Mouse (Mus musculus) heart, postnatal 0 days (tissue): ENCODE measurements around the gene Ccdc102a. TPM values are rescaled to one million over a fixed set of nuclear protein-coding genes. Genes with fewer than 3 reads are reported as not detected.

Experiments
- ATAC-seq: fragments of 200-750 bp; cut with Nextera tagmentation; 2 replicates; pipeline ENCODE4 v1.8.0; 2017; ENCODE audit warnings: low read depth, moderate number of reproducible peaks, moderate library complexity; ENCODE audit not compliant: insufficient read depth
- DNase-seq: peaks from one replicate; pipeline ENCODE4 v3.0.0-alpha.2; 2016; ENCODE audit warnings: low spot score
- H3K27ac ChIP-seq: fragments of 300-500 bp; sonication (generic); 2 replicates; pipeline ENCODE4 v1.5.1; 2014; ENCODE audit warnings: low read depth, mild to moderate bottlenecking
- H3K27me3 ChIP-seq: fragments of 300-500 bp; sonication (generic); 2 replicates; pipeline ENCODE4 v1.6.1; 2014; ENCODE audit warnings: low read length, mixed read lengths; ENCODE audit not compliant: control insufficient read depth, insufficient read depth
- H3K36me3 ChIP-seq: fragments of 300-500 bp; sonication (generic); replicated peaks from 2 replicates; pipeline ENCODE4 v1.6.1; 2014; ENCODE audit warnings: low read length, mixed read lengths; ENCODE audit not compliant: control insufficient read depth, insufficient read depth
- H3K4me1 ChIP-seq: fragments of 300-500 bp; sonication (generic); 2 replicates; pipeline ENCODE4 v1.6.1; 2014; ENCODE audit warnings: antibody characterized with exemption; ENCODE audit not compliant: control insufficient read depth, insufficient read depth
- H3K4me2 ChIP-seq: fragments of 300-500 bp; sonication (generic); 2 replicates; pipeline ENCODE4 v1.6.1; 2014; ENCODE audit warnings: low read depth, mild to moderate bottlenecking, low read length, moderate library complexity
- H3K4me3 ChIP-seq: fragments of 300-500 bp; sonication (generic); 2 replicates; pipeline ENCODE4 v1.5.1; 2014; ENCODE audit warnings: low read depth, low read length
- H3K9ac ChIP-seq: fragments of 300-500 bp; sonication (generic); replicated peaks from 2 replicates; pipeline ENCODE4 v1.6.1; 2014; ENCODE audit warnings: low read depth, low read length, mixed read lengths
- H3K9me3 ChIP-seq: fragments of 300-500 bp; sonication (generic); replicated peaks from 2 replicates; pipeline ENCODE4 v1.6.1; 2016; ENCODE audit warnings: low read length; ENCODE audit not compliant: control insufficient read depth
- CTCF ChIP-seq: IDR thresholded peaks from 2 replicates; pipeline ENCODE4 v1.5.1; 2016; ENCODE audit warnings: antibody characterized with exemption, control low read depth, low read depth
- EP300 ChIP-seq: IDR thresholded peaks from 2 replicates; pipeline ENCODE4 v1.6.1; 2016; ENCODE audit warnings: antibody characterized with exemption, low read depth
- WGBS: fragments of 180-500 bp; shearing (Covaris S2); extraction: QIAGEN DNeasy Blood & Tissue Kit; methylation state at CpG from one replicate; pipeline ENCODE4 v1.1.7; 2014; 5-methylcytosine and 5-hydroxymethylcytosine counted together
- polyA plus RNA-seq: library from polyadenylated mRNA; unstranded; fragments of >200 nt; fragmentation: Nextera tagmentation; extraction: Ambion mirVana; gene quantifications from 2 replicates; pipeline ENCODE4 v1.2.1, GENCODE M21; 2015
- total RNA-seq: library from RNA; depleted of rRNA; stranded (reverse); fragments of >200 nt; gene quantifications from 2 replicates; pipeline ENCODE4 v1.2.3, GENCODE M21; 2014; ENCODE audit warnings: low replicate concordance

Gene Ccdc102a
- total and polyA plus RNA-seq, 2 experiments from 2014 or later: 10.1 to 12.4 TPM

- Histone ChIP-seq H3K9me3 (no peaks in the 10 kb centered on the region), H3K9ac (no peak overlapping the region), H3K27me3 (peaks cover 9% of the 10 kb centered on the region), H3K36me3 (no peaks in the 10 kb centered on the region), H3K4me1 (no peaks in the 10 kb centered on the region), H3K4me3 (no peak overlapping the region), H3K4me2 (no peak overlapping the region), H3K27ac (no peak overlapping the region)
- TF ChIP-seq CTCF (peak; percentile 89), EP300 (no peak)
- DNase-seq (no peak), ATAC-seq (no peak)
- WGBS: 12% methylated on average over 6 of the region's 6 CpGs
Measured at GRCm38 (mm10) chr8:94942566-94942965, 24.7 kb upstream of the Ccdc102a start.

GRCm38 (mm10) chr8:94935172-94935571, 17.3 kb upstream of the Ccdc102a start:
- no peak overlapping the region for H3K27ac ChIP-seq
- no peaks in the 10 kb centered on the region for H3K9me3 ChIP-seq
- WGBS: 66% methylated on average over 3 of the region's 3 CpGs
- no peak overlapping the region for H3K4me3 ChIP-seq
- no peaks in the 10 kb centered on the region for H3K36me3 ChIP-seq
- H3K27me3 ChIP-seq: 0 out of 2 replicates have a peak, but pooled peaks cover 6% of the 10 kb centered on the region
- H3K4me2 ChIP-seq: no peak overlapping the region
- H3K4me1 ChIP-seq: no peaks in the 10 kb centered on the region
- no peak overlapping the region for H3K9ac ChIP-seq
- TF ChIP-seq CTCF (no peak), EP300 (no peak)
- DNase-seq (no peak), ATAC-seq (no peak)

GRCm38 (mm10) chr8:94933918-94934317, 16.0 kb upstream of the Ccdc102a start:
- Histone ChIP-seq H3K27ac (no peak overlapping the region), H3K9ac (no peak overlapping the region), H3K36me3 (no peaks in the 10 kb centered on the region), H3K4me3 (no peak overlapping the region), H3K4me2 (no peak overlapping the region), H3K27me3 (0 out of 2 replicates have a peak, but pooled peaks cover 6% of the 10 kb centered on the region), H3K9me3 (no peaks in the 10 kb centered on the region), H3K4me1 (no peaks in the 10 kb centered on the region)
- DNase-seq (no peak), ATAC-seq (no peak)
- WGBS: 42% methylated on average over 5 of the region's 5 CpGs
- TF ChIP-seq EP300 (no peak), CTCF (no peak)

GRCm38 (mm10) chr8:94928227-94928626, 10.3 kb upstream of the Ccdc102a start:
- TF ChIP-seq CTCF (no peak), EP300 (no peak)
- Histone ChIP-seq H3K27me3 (no peaks in the 10 kb centered on the region), H3K4me2 (no peak overlapping the region), H3K36me3 (no peaks in the 10 kb centered on the region), H3K4me3 (no peak overlapping the region), H3K27ac (no peak overlapping the region), H3K9me3 (no peaks in the 10 kb centered on the region), H3K9ac (no peak overlapping the region), H3K4me1 (no peaks in the 10 kb centered on the region)
- ATAC-seq (no peak), DNase-seq (no peak)
- 83% methylated on average over 3 of the region's 3 CpGs for WGBS

- no peak within 1 kb of the TSS; the same call in 1 of the 2 replicates for H3K4me2 ChIP-seq
- no peaks in the 10 kb centered on the region for H3K36me3 ChIP-seq
- H3K9ac ChIP-seq: no peak within 1 kb of the TSS
- H3K4me3 ChIP-seq: no peak within 1 kb of the TSS
- H3K4me1 ChIP-seq: peaks cover 16% of the 10 kb centered on the region; the same call in 1 of the 2 replicates
- TF ChIP-seq EP300: no peak
- TF ChIP-seq CTCF: no peak
- WGBS: 56% methylated on average over 8 of the region's 8 CpGs
- no peak for DNase-seq
- no peak for ATAC-seq
- H3K9me3 ChIP-seq: no peaks in the 10 kb centered on the region
- H3K27me3 ChIP-seq: no peaks in the 10 kb centered on the region
- H3K27ac ChIP-seq: peak within 1 kb of the TSS; percentile 52
Measured at GRCm38 (mm10) chr8:94923405-94923804, 5.5 kb upstream of the Ccdc102a start, which contains the start of gene Adgrg5. TSS of gene Adgrg5 (plus strand) at chr8:94923694.

GRCm38 (mm10) chr8:94922602-94923001, 4.7 kb upstream of the Ccdc102a start:
- WGBS: 16% methylated on average over 8 of the region's 8 CpGs
- DNase-seq: no peak
- 0 out of 2 replicates have a peak, but pooled peaks have one; percentile 38 for TF ChIP-seq EP300
- TF ChIP-seq CTCF: no peak
- Histone ChIP-seq H3K4me2 (no peak overlapping the region; the same call in 1 of the 2 replicates), H3K27ac (peak overlapping the region; percentile 52), H3K9me3 (no peaks in the 10 kb centered on the region), H3K9ac (no peak overlapping the region), H3K36me3 (no peaks in the 10 kb centered on the region), H3K4me3 (no peak overlapping the region), H3K4me1 (peaks cover 16% of the 10 kb centered on the region; the same call in 1 of the 2 replicates), H3K27me3 (no peaks in the 10 kb centered on the region)
- peak; percentile 16; the same call in 1 of the 2 replicates for ATAC-seq
